Mouse (Mus musculus) C2C12 (cell line): ENCODE data around the gene Shh.

Experiments used
- CTCF ChIP-seq: IDR thresholded peaks from one replicate; pipeline ENCODE4 v1.5.1; 2011; ENCODE audit not compliant: control insufficient read depth, insufficient read depth, insufficient read length
- MYOD1 ChIP-seq: IDR thresholded peaks from one replicate; pipeline ENCODE4 v1.6.1; 2011; ENCODE audit warnings: low read depth; ENCODE audit not compliant: control insufficient read depth, insufficient read length

GRCm38 (mm10) chr5:28419640-28420265 lies 47.3 kb downstream of the Shh start:
- TF ChIP-seq MYOD1 (no peak), CTCF (no peak)
